Mouse (Mus musculus) left cerebral cortex, adult 8-10 months (tissue): ENCODE results near the gene Qsox2. TPM values are rescaled to one million over a fixed set of nuclear protein-coding genes. Genes with fewer than 3 reads are reported as not detected.

Experiments
- DNase-seq, 2 experiments: peaks; one replicate each; pipeline ENCODE4 v3.0.0; 2022; ENCODE audit warnings: low spot score in 2 of 2
- total RNA-seq, 4 experiments: library from RNA; stranded (reverse); gene quantifications; 2 replicates each; pipeline ENCODE4 v1.2.4; 2022

Qsox2 gene
- total RNA-seq, 4 experiments from 2014 or later = 23.1 to 26.6 (median 25.7) TPM

GRCm38 (mm10) chr2:26168843-26169579 lies 68.3 kb downstream of the Qsox2 start:
- no peak for DNase-seq

DNA sequence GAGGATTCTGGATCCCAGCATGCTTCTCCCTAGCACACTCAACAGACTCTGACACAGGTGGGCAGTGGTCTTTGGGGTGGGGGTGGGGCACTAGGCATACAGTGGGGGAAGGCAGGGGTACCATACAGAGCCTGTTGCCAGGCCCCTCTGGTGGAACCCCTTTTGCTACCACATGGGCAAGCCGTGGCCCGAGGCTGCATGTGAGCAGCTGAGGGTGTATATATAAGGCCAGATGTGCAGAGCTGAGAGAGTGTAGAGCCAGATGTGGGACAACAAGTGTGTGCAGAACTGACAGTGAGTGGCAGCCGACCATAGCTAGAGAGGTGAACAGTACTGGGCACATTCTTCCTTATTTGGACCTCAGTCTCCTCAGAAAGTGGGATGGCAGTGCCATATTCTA lies 70.4 kb downstream of the Qsox2 start:
- DNase-seq = no peak

Other genes starting within 250 kb of the Qsox2 start
- 10 to 100 TPM; 46.1 to 64.4 (median 55.4) TPM for gene Ubac1, start 215.8 kb downstream of the Qsox2 start, total RNA-seq
- 10 to 100 TPM; 82.0 to 82.9 (median 82.7) TPM for gene Nacc2, start 114.3 kb downstream of the Qsox2 start, total RNA-seq
- gene Lhx3, start 29.2 kb downstream of the Qsox2 start, total RNA-seq = under 1 TPM in 3 of 4 experiments, not detected in 1; 0.21 to 0.42 (median 0.22) TPM
- gene Ccdc187, start 57.0 kb upstream of the Qsox2 start, total RNA-seq = 1 to 10 TPM; 6.0 to 6.7 (median 6.4) TPM
- 10 to 100 TPM; 58.9 to 66.8 (median 60.5) TPM for gene Gpsm1, start 78.0 kb upstream of the Qsox2 start, total RNA-seq
- gene Dnlz, start 114.6 kb upstream of the Qsox2 start, total RNA-seq = 10 to 100 TPM; 24.5 to 27.8 (median 26.1) TPM
- 1 to 10 TPM; 1.6 to 3.9 (median 3.0) TPM for gene Card9, start 123.4 kb upstream of the Qsox2 start, total RNA-seq
- gene Snapc4, start 143.1 kb upstream of the Qsox2 start, total RNA-seq = 10 to 100 TPM; 52.6 to 88.3 (median 75.3) TPM
- gene Entr1, start 151.8 kb upstream of the Qsox2 start, total RNA-seq = 100 to 1,000 TPM; 130 to 136 (median 133) TPM
- 10 to 100 TPM; 90.0 to 96.3 (median 92.2) TPM for gene Pmpca, start 151.8 kb upstream of the Qsox2 start, total RNA-seq
- 10 to 100 TPM; 23.8 to 29.1 (median 25.7) TPM for gene Inpp5e, start 171.7 kb upstream of the Qsox2 start, total RNA-seq
- 10 to 100 TPM; 41.2 to 50.9 (median 43.0) TPM for gene Sec16a, start 207.7 kb upstream of the Qsox2 start, total RNA-seq